Mouse (Mus musculus) monocyte, adult 2 months (primary cell): ENCODE results near the gene Rhobtb3.

ENCODE experiments used
- DNase-seq, 2 experiments: peaks; one replicate each; pipeline ENCODE4 v3.0.0; 2022; ENCODE audit warnings: low spot score in 2 of 2, low read depth in 1 of 2

Rhobtb3 gene

DNA sequence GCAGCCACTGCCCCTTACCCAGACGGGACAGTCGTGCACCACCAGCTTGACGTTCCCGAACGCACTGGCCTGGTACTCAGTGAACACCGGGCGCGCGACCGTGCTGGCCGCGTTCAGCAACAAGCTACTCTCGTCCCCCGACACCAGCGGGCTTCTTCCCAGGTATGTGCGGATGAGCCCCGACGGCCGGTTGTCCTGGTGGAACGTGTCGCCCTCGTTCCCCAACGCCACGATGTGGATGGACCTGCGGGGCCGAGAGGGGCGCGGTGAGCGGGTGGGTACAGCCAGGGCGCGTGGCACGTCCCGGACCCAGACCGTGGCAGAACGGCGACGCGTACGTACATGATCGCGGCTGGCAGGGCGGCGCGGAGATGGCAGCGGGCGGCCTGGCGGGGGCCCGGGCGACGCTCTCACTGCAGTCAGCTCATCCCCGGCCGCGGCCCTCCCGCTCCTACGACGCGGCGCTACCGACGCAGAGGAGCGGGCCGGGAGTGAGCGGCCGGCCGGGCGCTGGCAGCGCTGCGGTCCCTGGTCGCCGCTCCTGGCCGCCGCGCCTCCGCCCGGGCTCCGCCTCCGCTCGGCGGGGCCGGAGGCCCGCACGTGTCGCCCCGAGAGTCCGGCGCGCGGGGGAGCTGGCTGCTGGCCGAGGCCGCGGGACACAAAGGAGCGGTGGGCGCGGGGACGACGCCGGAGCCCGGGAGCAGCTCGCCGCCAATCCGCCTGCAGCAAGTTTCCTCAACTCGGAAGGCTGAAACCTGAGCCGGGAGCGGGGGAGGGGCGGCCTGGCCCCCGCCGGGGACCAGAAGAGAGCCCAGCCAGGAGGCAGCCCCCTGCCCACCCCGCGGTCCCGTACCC is at the start of gene Rhobtb3:
Rhobtb3 (minus strand) TSS at position 737 of the 855 bp plus-strand sequence.
- DNase-seq, result no peak

DNA sequence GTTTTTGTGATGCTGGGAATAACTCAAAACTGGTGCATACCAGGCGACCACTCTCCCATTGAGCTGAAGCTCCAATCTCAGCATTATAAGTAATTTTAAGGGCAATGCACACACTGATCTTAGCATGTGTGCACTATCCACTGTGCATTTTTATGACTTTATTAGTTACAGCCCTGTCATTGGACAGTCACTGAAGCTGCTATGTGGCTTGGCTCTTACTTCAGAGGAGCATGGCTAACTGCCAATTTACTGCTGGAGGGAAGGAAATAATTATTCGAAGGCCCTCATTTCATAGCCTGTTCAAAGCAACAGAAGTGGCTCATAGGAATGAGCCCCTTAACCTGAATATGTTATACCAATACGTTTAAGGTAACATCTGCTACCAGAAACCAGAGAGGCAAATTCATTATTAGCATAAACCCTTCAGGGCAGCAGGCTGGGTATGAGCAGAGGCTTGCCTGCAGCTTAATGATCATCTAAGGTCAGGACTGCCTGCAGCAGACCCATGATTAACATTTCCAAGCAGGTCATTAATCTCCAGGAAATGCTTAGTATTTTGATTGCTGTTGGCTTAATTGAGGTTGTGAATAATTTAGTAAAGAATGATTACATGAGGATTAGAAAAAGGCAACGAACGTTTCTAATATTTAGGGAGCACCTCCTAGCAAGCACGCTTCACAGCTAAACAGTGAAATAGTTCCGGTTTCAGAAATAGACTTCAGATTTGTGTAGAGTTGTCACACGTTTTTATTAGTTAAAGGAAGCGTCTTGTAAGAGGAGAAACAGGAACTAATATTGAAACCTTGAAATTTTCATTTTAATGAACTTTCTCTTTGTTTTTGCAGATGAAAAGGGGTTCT is 48.7 kb upstream of the Rhobtb3 start:
- no peak for DNase-seq

DNA sequence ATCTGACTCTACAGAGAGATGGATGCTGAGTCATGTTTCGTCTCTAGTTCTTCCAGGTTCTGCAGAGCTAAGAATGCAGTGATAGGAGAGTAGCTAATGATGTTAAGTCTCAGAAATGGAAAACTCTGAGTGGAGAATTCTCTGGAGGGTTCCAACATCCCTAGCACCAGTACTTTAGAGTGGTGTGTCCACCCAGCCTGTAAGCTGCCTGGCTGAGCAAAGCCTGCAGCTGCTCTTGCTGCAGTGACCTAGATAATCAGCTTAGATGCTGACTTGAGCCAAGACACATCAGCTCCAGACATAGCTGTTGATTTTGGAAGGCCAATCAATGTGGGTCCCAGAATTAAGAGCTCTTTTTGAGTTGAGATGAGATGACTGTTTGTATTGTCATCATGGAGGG is 44.4 kb upstream of the Rhobtb3 start:
- no peak for DNase-seq

DNA sequence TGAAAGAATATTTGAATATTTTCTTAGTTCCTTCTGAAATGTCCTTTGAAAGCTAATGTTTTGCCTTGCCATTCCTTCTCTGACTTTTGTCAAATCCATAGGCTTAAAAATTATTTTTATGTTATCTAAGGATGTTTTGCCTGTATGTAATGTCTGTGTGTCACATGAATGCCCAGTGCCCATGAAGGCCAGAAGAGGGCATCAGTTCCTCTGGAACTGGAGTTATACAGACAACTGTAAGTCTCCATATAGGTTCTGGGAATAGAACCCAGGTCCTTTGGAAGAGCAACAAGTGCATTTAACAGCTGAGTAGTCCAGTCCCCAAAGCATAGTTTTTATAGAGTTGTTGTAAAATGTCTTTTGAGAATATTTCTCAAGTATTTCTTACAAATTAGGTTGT is 38.2 kb upstream of the Rhobtb3 start:
- DNase-seq, result no peak

DNA sequence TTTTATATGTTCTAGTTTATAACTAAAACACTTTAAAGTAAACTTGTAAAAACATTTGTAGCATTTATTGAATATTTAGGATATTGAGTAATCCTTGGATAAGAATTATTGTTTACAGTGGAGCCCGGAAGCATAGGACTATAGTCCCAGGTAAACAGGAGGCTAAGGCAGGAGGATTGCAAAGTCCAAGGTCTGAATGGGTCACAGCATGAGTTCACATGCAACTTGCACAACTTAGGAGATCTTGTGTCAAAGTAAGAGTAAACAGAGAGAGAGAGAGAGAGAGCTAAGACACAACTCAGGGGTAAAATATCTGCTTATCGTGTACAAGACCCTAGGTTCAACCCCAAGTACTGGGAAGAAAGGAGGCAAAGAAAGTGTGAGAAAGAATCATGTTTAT is 32.9 kb upstream of the Rhobtb3 start:
- no peak for DNase-seq

DNA sequence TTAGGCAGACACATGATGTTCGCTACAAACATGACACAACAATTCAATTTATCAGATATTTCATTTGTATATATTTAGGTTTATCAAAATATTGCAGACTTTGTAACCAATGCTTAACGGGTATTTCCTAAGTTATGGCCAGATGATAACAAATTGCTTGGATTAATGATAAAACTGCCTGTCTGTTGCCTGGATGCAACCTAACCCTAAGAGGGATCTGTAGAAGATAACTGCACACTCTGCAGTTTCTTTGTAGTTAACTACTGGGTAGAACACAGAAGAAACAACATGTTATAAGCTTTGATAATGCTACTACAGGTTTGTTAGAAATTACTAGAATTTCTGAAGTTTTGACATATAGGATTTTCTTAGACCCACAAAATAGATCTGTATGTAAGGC is 32.5 kb upstream of the Rhobtb3 start:
- DNase-seq, result no peak

DNA sequence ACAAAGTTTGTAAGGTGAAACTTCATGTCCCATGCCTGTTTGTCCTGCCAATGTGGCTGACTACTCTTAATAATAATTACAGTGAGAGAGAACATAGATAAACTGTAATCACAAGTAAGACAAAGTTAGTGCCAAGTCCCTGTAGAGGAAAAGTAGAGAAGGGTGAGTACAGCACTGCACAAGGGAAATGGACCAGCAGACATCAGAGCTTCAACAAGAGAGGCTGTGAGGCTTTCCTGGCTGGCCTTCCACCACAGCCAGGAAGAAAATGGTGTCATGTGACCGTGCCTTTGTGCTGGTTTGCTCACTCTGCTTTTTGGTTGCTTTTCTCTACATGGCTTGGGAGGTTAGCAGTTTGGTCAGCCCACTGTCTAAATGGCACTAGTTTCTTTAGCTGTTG is 31.9 kb upstream of the Rhobtb3 start:
- DNase-seq, result no peak

DNA sequence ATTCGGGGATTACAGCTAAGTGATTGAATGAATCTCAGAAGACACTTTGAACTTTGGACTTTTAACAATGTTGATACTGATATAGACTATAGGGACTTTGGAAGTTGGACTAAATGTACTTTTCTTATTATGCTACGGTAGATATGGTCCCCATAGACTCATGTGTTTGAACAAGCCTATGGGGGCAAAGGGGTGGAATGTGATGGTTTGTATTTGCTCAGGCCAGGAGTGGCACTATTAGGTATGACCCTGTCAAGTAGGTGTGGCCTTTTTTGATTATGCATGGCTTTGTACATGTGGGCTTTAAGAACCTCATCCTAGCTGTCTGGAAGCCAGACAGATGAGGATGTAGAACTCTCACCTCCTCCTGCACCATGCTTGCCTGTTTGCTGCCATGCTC is 30.8 kb upstream of the Rhobtb3 start:
- DNase-seq, result no peak

DNA sequence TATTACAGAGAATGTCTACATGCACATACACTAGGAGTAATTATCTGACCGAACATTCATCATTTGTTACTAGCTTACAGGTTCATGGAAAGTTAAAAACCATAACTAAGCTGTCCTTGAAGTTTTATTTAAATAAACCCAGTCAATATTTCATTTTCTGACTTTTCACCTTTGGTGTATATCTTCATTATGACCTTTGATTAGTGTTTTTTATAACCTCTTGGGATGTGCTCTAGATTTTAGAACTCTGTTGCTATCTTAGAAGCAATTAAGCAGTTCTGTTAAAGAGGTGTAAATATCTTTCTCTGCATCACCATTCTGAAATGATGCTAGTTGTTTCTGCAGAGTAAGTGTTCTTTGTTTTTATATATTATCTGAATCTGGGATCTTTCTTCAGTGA is 23.1 kb upstream of the Rhobtb3 start, which contains the start of gene Spata9:
Spata9 (plus strand) TSS at position 301 of the 400 bp plus-strand sequence.
- no peak for DNase-seq

DNA sequence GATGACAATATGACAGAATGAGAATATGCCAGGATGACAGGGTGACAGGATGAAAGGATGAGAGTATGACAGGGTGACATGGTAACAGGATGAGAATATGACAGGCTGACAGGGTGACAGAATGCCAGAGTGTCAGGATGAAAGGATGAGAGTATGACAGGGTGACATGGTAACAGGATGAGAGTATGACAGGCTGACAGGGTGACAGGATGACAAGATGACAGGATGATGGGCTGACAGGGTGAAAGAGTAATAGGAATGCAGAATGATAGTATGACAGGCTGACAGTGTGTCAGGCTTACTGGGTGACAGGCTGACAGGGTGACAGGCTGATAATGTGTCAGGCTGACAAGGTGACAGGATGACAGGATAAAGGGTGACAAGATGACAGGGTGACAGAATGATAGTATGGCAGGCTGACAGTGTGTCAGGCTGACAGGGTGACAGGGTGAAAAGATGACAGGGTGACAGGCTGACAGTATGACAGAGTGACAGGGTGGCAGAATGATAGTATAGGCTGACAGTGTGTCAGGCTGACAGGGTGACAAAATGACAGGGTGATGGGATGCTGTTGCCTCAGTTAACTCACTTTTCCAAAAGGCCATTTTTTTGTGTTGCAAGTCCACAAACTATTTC is 11.8 kb upstream of the Rhobtb3 start:
- DNase-seq, result no peak

DNA sequence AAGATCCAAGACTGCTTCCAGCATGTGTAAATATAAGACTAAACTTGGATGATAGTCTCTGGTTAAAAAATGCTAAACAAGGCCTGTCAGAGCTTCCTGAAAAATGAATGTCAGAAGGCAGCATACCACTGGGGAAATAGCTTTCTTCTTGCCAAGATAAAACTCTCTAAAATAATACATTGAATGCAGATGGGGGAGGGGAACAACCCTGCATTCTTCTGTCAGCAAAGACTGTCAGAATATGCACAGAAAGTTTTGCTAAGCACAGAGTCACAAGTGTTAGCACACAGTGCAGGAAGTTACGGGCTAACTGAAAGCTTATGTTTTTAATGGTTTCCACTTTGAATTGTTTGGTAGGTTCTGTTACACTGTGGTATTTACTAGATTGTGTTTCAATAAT is 6.6 kb upstream of the Rhobtb3 start:
- DNase-seq, result no peak

DNA sequence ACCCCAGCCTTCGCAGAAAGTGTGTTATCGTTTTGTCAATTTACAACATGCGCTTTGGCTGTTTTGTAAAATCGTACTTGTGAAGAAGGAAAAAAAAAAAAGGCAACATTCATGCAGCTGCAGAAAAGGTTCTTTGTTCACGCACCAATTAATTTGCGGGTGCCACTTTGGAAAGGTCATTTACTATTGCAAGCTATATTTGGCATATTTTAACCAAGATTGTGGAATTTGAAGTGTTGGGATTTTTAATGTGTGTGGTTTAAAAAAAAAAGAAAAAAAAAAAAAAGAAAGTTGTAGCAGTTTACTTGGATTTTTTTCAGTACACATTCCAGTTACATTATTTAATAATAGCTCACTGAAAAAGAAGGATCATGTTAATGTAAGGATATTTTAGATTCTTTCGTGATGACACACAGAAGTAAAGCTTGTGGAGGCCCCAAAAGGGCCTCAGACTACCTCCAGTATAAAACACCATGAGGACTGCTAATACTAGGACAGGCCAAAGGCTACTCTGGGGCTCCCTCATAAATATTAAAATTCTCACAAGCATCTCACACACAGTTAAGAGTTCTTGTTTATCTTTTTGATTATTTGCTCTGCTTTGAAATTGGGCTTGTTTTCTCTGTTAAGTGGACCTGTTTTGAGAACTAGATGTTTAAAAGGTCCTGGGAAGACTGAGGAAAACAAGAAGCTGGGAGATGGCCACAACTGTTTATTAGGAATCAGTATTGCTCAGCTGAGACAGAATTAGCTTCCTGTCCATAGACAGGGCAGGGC is 507 bp upstream of the Rhobtb3 start:
- DNase-seq, result no peak

DNA sequence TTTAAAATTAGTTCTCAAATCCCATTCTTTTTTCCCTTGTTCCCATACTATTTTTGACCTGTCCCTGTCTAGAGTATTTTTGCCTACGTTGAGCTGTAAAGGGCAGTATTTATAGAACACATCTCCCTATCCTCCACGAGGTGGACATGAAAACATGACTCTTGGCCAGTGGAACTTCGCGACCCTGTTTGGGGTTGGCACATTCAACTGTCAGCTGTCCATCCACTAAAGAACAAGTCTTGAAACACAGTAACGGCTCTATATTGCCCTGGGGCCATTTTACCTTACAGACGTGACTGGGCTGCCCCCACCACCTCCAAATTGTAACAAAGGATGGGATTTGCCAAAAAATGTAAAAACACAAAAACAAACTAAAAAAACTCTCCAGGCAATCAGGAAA is 994 bp downstream of the Rhobtb3 start:
- DNase-seq, result no peak

DNA sequence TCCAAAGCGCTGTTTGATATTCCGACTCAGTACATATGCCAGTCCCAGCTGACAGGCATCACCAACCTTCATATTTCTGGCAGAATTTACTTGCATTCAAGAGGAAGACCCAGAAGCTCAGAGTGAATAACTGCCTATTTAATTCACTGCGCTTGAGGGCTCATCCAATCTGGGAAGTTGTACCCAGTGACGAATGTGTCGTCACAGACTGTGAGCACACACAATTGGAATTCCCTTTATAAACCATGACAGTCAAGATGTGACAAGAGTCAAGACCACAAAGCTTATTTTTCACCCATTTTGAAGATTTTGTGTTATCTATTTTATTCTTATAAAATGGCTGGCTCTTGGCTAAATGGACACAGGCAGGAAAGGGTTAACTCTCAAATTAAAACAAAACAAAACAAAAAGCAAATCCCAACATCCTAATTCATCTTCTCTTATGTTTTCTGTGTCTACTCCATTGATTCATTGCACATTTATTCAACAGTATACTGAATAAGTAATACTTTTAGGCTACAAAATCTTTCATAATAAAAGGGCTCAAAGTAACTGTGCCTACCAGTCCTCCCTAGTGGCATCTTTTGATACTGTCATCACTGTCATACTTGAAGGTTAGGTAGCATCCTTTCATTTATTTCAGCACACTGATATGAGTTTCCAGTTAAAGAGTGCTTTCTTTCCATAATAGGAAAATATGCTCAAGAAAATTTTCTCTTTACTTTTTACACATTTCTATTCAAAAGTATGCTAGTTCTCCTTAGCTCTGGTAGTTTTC is 2.0 kb downstream of the Rhobtb3 start:
- no peak for DNase-seq

DNA sequence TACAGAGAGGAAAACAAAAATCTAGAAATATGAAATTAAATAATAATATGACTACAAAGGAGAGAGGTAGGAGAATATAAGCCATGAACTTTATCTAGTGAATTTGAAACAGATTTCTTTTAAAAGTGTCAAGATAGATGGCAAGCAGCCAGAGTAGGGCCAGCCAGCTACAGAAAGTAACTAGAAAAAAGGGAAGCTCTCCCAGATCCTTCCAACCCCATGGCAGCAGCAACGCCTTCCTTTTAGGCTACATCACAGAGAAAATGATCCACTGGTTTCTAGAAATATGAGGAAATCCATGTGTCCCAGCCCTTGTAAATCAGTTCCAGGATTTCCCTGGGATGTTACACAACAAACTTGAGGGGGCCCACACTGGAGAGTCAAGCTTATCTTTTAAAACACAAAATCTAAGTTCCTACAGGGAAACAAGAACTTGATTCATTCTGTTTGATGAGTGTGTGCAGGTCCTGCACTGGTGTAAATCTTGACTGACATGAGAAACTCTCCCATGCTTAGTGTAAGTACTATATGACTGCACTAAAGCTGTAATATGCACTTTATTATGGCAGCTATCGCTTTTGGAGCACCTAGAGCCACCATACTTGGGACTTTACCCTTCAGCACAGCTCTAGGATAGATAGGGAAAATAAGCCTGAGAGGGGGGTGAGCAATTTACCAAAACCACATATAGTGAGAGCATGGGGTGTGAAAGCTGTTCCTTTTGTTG is 2.8 kb downstream of the Rhobtb3 start:
- DNase-seq, result no peak

DNA sequence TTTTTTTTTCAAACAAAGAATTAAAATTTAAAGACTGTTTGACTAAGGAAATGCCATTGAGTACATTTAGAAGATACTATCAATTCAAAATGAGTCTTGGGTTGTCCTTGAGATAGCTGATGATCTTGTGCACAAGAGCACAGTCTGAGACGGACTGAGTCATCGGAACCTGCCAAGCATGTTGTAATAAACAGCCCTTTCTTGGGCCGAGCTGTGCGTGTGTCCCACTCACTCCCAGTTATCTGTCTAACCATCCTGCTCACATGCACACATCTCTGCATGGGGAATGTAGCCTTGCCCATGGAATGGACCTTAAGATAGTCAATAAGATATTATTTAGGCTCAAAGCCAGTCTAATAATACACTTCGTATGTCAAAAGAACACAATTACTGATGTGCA is 4.9 kb downstream of the Rhobtb3 start:
- DNase-seq, result no peak

DNA sequence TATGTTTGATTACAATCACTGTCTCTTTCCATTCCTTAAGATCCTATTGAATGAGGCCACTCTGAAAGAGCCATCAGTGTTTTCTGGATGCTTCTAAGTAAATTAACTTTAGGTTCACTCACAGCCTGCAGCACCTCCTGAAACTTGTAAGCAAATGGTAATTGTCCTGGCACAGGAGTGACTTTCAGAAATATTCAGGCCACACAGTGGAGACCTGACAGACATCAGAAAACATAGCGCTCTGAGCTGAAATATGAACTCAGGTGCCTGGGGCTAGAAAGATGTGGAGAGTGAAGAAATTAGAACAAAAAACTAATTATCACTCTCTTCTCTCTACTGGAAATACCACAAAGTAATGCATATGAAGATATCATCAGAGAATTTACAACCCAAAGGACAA is 10.4 kb downstream of the Rhobtb3 start:
- DNase-seq, result no peak

DNA sequence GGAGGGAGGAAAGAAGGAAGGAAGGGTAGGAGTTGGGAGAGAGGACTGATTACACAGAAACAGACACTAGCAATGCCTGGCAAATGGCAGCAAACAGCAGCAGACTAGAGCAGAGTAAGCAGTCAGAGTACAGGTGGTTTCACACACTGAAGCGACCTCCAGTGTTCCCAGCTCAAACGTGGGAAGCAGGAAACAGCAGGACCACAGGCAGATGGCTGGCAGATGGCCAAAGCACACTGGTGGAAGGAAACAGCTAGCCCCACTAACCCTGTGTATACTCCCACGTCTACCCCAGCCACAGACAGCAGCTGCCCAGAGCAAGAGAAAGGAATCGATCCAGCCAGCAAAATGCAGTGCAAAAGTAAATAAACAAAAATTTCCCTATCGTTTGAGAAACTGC is 12.7 kb downstream of the Rhobtb3 start:
- DNase-seq, result no peak

DNA sequence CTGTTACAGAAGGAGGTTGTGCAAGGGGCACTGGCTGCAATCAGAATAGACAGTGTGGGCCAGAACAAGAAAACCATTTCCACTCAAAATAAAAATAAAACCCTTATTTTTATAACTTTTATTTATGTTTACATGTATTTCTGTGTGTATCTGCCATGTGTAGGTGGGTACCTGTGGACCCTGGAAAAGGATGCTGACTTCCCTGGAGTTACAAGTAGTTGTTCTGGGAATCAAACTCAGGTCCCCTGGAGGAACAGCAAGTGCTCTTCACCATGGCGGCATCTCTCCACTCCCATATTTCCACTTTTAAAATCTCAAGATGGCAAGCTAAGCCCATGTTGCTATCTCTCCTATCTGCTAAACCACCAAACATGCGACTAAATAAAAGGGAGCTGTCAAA is 13.1 kb downstream of the Rhobtb3 start:
- no peak for DNase-seq

DNA sequence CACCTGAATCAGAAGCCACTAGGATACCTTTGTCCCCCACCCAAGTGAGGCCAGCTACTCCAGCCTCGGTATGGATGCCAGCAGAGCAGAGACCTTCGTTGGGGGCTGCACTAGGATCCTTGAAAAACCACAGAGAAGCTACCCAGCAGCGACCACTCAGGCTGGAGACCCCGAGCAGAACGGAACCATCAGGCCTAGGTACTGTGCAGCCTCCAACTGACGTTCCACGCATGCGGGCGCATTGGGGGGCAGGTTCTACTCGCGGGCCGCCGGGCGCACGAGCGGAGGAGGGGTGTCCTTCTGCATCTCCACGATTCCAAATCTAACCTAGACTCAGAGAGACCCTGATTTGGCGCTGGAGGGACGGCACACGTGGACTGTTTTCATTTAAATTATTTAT is 13.7 kb downstream of the Rhobtb3 start:
- DNase-seq, result no peak
